Mouse (Mus musculus): ENCODE results near the gene Atp13a3.
"Not testable (repeated sequence)": the region's sequence is repeated elsewhere in the genome, so short reads cannot be mapped to it uniquely, and the experiment has no call there.

Gene Atp13a3

GRCm38 (mm10) chr16:30353489-30353888 lies 52.3 kb downstream of the Atp13a3 start:
- DNase-seq (ENCODE audit: extremely low spot score, low spot score): not testable (repeated sequence)

GRCm38 (mm10) chr16:30314236-30314635 lies 91.5 kb downstream of the Atp13a3 start:
- no peak for DNase-seq (ENCODE audit: extremely low spot score, low spot score)

- DNase-seq (ENCODE audit: extremely low spot score, low spot score): no peak
Measured at GRCm38 (mm10) chr16:30310647-30311046, 95.1 kb downstream of the Atp13a3 start, which contains the start of gene Gp5. Gene Gp5, minus strand, starts transcription at chr16:30310779.

GRCm38 (mm10) chr16:30310171-30310515 lies 95.6 kb downstream of the Atp13a3 start:
- no peak for DNase-seq (ENCODE audit: extremely low spot score, low spot score)

- peak; percentile 54 for DNase-seq (ENCODE audit: extremely low spot score, low spot score)
Measured at GRCm38 (mm10) chr16:30309395-30310170, 96.2 kb downstream of the Atp13a3 start.

GRCm38 (mm10) chr16:30308616-30309394 lies 97.0 kb downstream of the Atp13a3 start:
- DNase-seq (ENCODE audit: extremely low spot score, low spot score): peak; percentile 57

- peak; percentile 57 for DNase-seq (ENCODE audit: extremely low spot score, low spot score)
Measured at GRCm38 (mm10) chr16:30307961-30308615, 97.7 kb downstream of the Atp13a3 start.

GRCm38 (mm10) chr16:30307306-30307705 lies 98.5 kb downstream of the Atp13a3 start:
- no peak for DNase-seq (ENCODE audit: extremely low spot score, low spot score)

GRCm38 (mm10) chr16:30306102-30306501 lies 99.7 kb downstream of the Atp13a3 start:
- DNase-seq (ENCODE audit: extremely low spot score, low spot score): no peak

GRCm38 (mm10) chr16:30304236-30304635 lies 101.5 kb downstream of the Atp13a3 start:
- no peak for DNase-seq (ENCODE audit: extremely low spot score, low spot score)

- DNase-seq (ENCODE audit: extremely low spot score, low spot score): no peak
Measured at GRCm38 (mm10) chr16:30303411-30303810, 102.4 kb downstream of the Atp13a3 start.

GRCm38 (mm10) chr16:30302686-30303085 lies 103.1 kb downstream of the Atp13a3 start:
- DNase-seq (ENCODE audit: extremely low spot score, low spot score): no peak

- DNase-seq (ENCODE audit: extremely low spot score, low spot score): no peak
Measured at GRCm38 (mm10) chr16:30299711-30300277, 106.0 kb downstream of the Atp13a3 start.

GRCm38 (mm10) chr16:30297450-30297849 lies 108.3 kb downstream of the Atp13a3 start:
- DNase-seq (ENCODE audit: extremely low spot score, low spot score): no peak

- no peak for DNase-seq (ENCODE audit: extremely low spot score, low spot score)
Measured at GRCm38 (mm10) chr16:30296601-30297275, 109.0 kb downstream of the Atp13a3 start.

GRCm38 (mm10) chr16:30295106-30295505 lies 110.7 kb downstream of the Atp13a3 start:
- no peak for DNase-seq (ENCODE audit: extremely low spot score, low spot score)

- DNase-seq (ENCODE audit: extremely low spot score, low spot score): no peak
Measured at GRCm38 (mm10) chr16:30290436-30290835, 115.3 kb downstream of the Atp13a3 start.

- DNase-seq (ENCODE audit: extremely low spot score, low spot score): peak; percentile 23
Measured at GRCm38 (mm10) chr16:30285701-30286100, 120.1 kb downstream of the Atp13a3 start.

GRCm38 (mm10) chr16:30283743-30284337 lies 121.9 kb downstream of the Atp13a3 start:
- DNase-seq (ENCODE audit: extremely low spot score, low spot score): peak; percentile 82

- DNase-seq (ENCODE audit: extremely low spot score, low spot score): peak; percentile 55
Measured at GRCm38 (mm10) chr16:30282844-30283495, 122.8 kb downstream of the Atp13a3 start, which contains the start of gene Lrrc15. Gene Lrrc15, minus strand, starts transcription at chr16:30283256.

Measured in neural tube, embryonic 10.5 days (tissue).